Mouse (Mus musculus): ENCODE data around the gene Rps26. TPM values are rescaled to one million over a fixed set of nuclear protein-coding genes. Genes with fewer than 3 reads are reported as not detected.
"Not testable (repeated sequence)": the region's sequence is repeated elsewhere in the genome, so short reads cannot be mapped to it uniquely, and the experiment has no call there.

Rps26 gene
- total RNA-seq, 2 experiments from 2014 or later: 1,543 to 3,309 TPM

- ATAC-seq (replicated peaks; ENCODE audit: low FRiP score, low TSS enrichment, poor library complexity, severe bottlenecking): not testable (repeated sequence)
Measured at GRCm38 (mm10) chr10:128615798-128616448, 10.6 kb downstream of the Rps26 start.

GRCm38 (mm10) chr10:128614934-128615333 lies 11.6 kb downstream of the Rps26 start:
- ATAC-seq (replicated peaks; ENCODE audit: low FRiP score, low TSS enrichment, poor library complexity, severe bottlenecking): no peak

DNA sequence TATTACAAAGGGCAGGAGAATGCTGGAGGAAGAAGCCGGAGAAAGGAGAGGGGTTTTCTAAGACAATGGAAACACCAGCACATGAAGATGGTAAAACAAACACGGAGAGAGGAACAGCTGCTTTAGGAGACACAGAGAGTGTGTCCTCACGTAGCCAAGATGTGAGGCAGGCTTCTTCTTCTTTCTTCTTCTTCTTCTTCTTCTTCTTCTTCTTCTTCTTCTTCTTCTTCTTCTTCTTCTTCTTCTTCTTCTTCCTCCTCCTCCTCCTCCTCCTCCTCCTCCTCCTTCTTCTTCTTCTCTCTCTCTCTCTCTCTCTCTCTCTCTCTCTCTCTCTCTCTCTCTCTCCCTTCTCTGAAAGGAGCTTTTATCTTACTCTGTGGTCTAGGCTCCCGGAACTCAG lies 12.7 kb downstream of the Rps26 start:
- not testable (repeated sequence) for ATAC-seq (replicated peaks; ENCODE audit: low FRiP score, low TSS enrichment, poor library complexity, severe bottlenecking)

- ATAC-seq (replicated peaks; ENCODE audit: low FRiP score, low TSS enrichment, poor library complexity, severe bottlenecking): peak; percentile 21; the same call in 1 of the 2 replicates
Measured at GRCm38 (mm10) chr10:128613154-128613440, 13.4 kb downstream of the Rps26 start.

GRCm38 (mm10) chr10:128612433-128613153 lies 14.0 kb downstream of the Rps26 start:
- peak; percentile 91 for ATAC-seq (replicated peaks; ENCODE audit: low FRiP score, low TSS enrichment, poor library complexity, severe bottlenecking)

- no peak for ATAC-seq (replicated peaks; ENCODE audit: low FRiP score, low TSS enrichment, poor library complexity, severe bottlenecking)
Measured at GRCm38 (mm10) chr10:128606483-128606882, 20.1 kb downstream of the Rps26 start.

DNA sequence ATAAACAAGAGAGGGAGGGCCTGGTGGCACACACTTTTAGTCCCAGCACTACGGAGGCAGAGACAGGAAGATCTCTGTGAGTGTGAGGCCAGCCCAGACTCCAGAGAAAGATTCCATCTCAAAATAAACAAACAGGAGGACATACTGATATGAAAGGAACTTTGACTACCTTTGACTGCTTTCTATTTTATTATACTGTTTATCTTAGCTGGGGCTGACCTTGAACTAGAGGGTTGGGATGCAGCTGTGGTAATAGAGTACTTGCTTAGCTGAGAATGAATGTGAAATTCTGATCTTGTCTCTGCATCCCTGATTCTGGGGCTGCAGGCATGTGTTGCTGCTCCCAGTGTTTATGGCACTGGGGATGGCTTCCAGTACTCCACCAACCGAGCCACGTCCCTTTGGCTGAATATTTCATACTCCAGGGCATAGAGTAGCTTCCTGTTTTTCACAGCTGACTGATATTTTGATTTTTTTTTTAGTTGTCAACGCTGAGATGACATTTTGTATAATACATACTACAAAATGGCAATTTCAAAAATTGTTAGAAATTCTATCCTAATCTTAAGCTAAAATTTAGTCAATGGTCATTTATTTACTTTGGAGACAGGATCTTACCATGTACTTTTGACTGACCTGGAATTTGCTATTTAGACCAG lies 23.9 kb downstream of the Rps26 start:
- ATAC-seq (replicated peaks; ENCODE audit: low FRiP score, low TSS enrichment, poor library complexity, severe bottlenecking): no peak

DNA sequence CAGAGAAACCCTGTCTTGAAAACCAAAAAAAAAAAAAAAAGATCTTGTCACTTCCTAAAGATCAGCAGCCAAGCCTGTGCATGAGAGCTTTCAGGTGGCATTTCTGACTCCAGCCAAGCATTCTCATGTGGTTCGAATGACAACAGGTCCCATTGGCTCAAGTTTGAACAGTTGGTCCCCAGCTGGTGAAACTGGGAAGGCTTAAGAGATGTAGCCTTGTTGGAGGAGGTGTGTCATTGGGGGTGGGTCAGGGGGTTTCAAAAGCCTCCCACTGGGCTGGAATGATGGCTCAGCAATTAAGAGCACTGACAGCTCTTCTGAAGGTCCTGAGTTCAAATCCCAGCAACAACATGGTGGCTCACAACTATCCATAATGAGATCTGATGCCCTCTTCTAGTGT lies 25.0 kb downstream of the Rps26 start:
- no peak for ATAC-seq (replicated peaks; ENCODE audit: low FRiP score, low TSS enrichment, poor library complexity, severe bottlenecking)

GRCm38 (mm10) chr10:128598476-128598875 lies 28.1 kb downstream of the Rps26 start:
- no peak for ATAC-seq (replicated peaks; ENCODE audit: low FRiP score, low TSS enrichment, poor library complexity, severe bottlenecking)

- no peak for ATAC-seq (replicated peaks; ENCODE audit: low FRiP score, low TSS enrichment, poor library complexity, severe bottlenecking)
Measured at GRCm38 (mm10) chr10:128592797-128593196, 33.8 kb downstream of the Rps26 start.

- ATAC-seq (replicated peaks; ENCODE audit: low FRiP score, low TSS enrichment, poor library complexity, severe bottlenecking): no peak
Measured at GRCm38 (mm10) chr10:128591436-128591835, 35.1 kb downstream of the Rps26 start.

DNA sequence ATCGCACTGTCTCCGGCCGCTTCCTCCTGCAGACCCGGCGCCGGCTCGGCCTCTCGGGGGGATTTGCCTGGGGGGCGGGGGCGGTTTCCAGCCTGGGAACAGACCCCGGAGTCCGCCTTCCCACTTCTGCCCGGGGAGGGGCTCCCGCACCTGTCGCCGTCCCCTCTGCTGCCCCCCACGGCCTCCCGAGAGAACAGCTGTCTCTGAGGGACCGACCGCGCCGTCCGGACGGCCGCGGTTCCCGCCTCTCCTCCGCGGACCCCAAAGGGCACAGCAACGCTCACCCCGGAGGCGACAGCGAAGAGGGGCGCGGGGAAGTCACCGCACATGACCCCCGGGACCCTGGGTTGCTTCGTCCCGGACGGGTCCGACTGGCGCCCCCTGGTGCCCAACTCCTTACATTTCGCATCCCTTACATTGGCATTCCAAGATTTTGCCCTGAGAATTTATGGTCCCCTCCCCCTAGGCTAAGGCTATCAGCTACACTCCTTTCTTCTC lies 36.3 kb downstream of the Rps26 start:
- ATAC-seq (replicated peaks; ENCODE audit: low FRiP score, low TSS enrichment, poor library complexity, severe bottlenecking): peak; percentile 46; the same call in 1 of the 2 replicates

DNA sequence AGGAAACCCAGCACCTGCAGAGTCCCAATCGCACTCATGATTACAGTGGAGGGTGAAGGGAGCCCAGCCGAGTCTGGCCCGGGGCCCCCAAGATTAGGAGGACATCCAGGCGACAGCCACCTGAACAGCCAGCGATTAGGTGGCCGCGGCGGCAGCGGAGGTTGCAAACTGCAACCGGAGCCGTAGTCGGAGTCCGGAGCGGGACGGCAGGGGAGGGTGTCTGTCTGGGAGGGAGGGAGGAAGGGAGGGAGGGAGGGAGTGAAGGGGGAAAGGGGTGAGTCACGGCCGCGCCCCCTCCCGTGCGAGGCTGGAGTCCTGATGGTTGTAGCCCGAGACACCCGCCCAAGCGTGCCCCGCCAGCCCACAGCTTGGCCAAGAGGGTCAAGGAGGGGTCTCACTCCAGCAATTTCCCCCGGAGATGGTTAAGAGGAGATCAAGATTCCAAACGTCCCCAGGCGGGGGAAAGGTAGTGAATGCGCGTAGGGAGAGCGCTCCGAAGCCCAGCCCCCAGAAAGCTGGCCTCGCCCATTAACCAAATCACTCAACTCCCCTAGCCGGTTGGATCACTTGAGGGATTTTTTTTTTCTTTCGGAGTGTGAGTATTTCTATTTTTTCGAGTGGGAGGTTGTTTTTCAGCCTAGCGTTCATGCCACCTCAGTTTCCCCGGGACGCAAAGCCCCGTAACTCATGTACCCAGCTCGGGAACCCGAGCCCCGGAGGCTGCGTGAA lies 36.9 kb downstream of the Rps26 start, which contains the start of gene Erbb3:
Gene Erbb3, minus strand, starts transcription at position 189 of the 729 bp plus-strand sequence.
- peak; percentile 61 for ATAC-seq (replicated peaks; ENCODE audit: low FRiP score, low TSS enrichment, poor library complexity, severe bottlenecking)

DNA sequence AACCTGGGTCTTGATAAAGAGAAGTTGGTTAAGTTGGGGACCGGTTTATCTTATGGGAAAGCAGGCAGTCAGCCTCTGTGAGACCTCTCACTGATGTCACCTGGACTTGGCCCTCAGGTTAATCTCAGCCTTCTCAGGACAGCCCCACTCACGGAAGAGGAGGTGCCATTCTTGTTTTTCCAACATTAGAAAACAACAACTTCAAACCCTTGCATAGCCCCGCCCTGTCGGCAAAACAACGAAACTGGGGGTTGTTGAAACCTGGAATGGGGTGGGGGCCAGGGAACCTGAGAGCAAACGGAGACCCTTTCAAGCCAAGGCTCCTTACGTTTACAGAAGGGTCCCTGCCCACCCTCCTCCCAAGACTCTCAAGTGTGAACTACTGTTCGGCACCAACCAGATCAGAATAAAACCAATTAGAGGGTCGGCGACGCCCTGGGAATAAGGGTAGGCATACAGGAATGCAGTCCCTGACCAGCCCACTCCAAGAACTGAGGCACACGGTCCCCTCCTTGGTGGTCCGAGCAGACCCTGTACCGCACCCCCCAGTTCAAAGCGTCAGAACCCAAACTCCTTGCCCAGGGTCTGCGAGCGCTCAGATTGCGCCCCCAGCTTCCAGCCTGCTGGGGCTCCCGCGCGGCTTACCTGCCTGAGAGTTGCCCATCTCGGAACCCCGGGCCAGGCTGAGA lies 37.6 kb downstream of the Rps26 start:
- no peak for ATAC-seq (replicated peaks; ENCODE audit: low FRiP score, low TSS enrichment, poor library complexity, severe bottlenecking)

DNA sequence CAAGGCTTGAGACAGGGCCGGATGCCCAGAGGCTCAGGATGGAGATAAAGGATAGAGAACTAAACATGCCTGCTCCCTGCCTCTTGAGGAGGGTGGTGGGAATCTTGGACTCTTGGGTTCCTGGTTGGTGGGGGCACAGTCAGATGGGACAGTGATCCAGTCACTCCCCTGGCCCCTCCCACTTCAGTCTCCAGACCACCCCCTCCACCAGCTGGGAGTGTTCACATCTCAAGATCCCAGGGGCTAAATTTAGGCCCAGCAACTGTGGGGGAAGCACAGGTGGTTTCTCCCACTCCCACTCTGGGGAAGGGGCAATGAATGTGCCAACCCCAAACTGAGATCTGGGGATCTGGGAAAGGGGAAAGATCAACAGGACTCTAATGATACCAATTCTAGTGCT lies 38.4 kb downstream of the Rps26 start:
- no peak for ATAC-seq (replicated peaks; ENCODE audit: low FRiP score, low TSS enrichment, poor library complexity, severe bottlenecking)

DNA sequence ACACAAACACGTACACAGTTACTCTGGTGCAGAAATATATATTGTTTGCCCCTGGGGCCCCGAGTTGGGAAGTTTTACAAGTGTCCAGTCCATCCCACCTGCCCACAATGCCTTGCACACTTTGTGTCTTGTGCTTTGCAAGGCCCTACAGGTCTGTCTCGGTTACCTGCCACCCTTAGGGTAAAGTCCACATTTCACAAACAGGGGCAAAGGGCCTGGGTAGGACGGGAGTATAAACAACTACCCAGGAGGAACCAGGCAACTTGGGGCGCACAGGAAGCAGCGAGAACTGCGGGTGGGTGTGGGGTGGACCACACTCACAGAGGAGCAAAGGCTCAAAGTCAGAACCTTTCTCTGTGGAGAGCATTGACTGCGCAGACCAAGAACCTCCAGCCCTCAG lies 38.9 kb downstream of the Rps26 start:
- ATAC-seq (replicated peaks; ENCODE audit: low FRiP score, low TSS enrichment, poor library complexity, severe bottlenecking): no peak

DNA sequence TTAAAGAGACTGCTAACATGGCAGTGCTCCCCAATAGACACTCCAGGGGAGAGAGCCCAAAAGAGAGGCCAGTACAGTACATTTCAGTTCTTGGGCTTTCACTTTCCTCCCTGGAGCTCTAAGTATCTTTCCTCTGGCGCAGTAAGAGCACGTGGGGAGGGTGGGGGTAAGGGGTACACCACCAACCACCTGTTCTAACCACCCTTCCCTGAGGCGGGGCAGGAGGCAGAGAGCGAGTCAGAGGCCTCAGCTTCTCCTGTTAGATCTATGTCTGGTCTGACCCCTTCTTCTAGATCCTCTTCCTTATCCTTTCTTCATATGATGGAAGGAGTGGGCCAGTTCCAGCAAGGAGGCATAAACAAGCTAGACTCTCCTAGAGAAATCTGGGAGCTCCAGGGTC lies 39.4 kb downstream of the Rps26 start:
- ATAC-seq (replicated peaks; ENCODE audit: low FRiP score, low TSS enrichment, poor library complexity, severe bottlenecking): no peak

GRCm38 (mm10) chr10:128586546-128586945 lies 40.0 kb downstream of the Rps26 start:
- ATAC-seq (replicated peaks; ENCODE audit: low FRiP score, low TSS enrichment, poor library complexity, severe bottlenecking): no peak

- ATAC-seq (replicated peaks; ENCODE audit: low FRiP score, low TSS enrichment, poor library complexity, severe bottlenecking): no peak
Measured at GRCm38 (mm10) chr10:128584386-128584785, 42.2 kb downstream of the Rps26 start.
